Comparison of ENCODE assay signal across 12 mouse cellular contexts in genomic region chr5:114298212-114298894, GRCm38 (mm10). TPM values are rescaled to one million over a fixed set of nuclear protein-coding genes. Genes with fewer than 3 reads are reported as not detected.
DNase-seq lines count a peak whose midpoint lies in the region; ATAC-seq and TF ChIP-seq lines count a peak whose summit lies in the region.
"Had no signal": no experiment of that assay in that cellular context is flagged by ENCODE, and none has a peak within 500 bp of the region (broad histone marks: within the 10 kb centered on the region; RNA-seq: fewer than 3 reads in every experiment).

No protein-coding gene starts in this region.

- TF ChIP-seq CTCF in midbrain, postnatal 0 days (IDR thresholded peaks at IDR 0.05) = no peak

- no peaks in the 10 kb centered on the region for H3K36me3 ChIP-seq in heart, embryonic 11.5 days (ENCODE audit: control insufficient read depth, insufficient read depth, low read length)
- no peaks in the 10 kb centered on the region for H3K36me3 ChIP-seq in hindbrain, embryonic 13.5 days
- H3K36me3 ChIP-seq in midbrain, postnatal 0 days (ENCODE audit: insufficient read depth, low read length) = no peaks in the 10 kb centered on the region
- H3K36me3 ChIP-seq: liver, embryonic 13.5 days had no signal

- 69% methylated on average over 18 of the region's 18 CpGs for WGBS in heart, embryonic 11.5 days (ENCODE audit: insufficient replicate concordance)
- 49% methylated on average over 18 of the region's 18 CpGs for WGBS in hindbrain, embryonic 13.5 days
- WGBS in midbrain, postnatal 0 days = 36% methylated on average over 18 of the region's 18 CpGs

- peaks cover 12% of the 10 kb centered on the region; the same call in 1 of the 2 replicates for H3K27me3 ChIP-seq in heart, embryonic 11.5 days (ENCODE audit: control insufficient read depth, insufficient read depth, low read length)
- peaks cover 75% of the 10 kb centered on the region for H3K27me3 ChIP-seq in hindbrain, embryonic 13.5 days
- H3K27me3 ChIP-seq in midbrain, postnatal 0 days (ENCODE audit: insufficient read depth, low read length) = peaks cover 15% of the 10 kb centered on the region; the same call in 1 of the 2 replicates

- H3K4me1 ChIP-seq in heart, embryonic 11.5 days (ENCODE audit: control insufficient read depth, insufficient read depth, low read length) = no peaks in the 10 kb centered on the region
- peaks cover 43% of the 10 kb centered on the region for H3K4me1 ChIP-seq in hindbrain, embryonic 13.5 days (replicated peaks)
- no peaks in the 10 kb centered on the region for H3K4me1 ChIP-seq in midbrain, postnatal 0 days (ENCODE audit: insufficient read depth, low read length)

- DNase-seq in heart, postnatal 4 days = peak; percentile 47
- DNase-seq in right cerebral cortex, postnatal 4 days = peak; percentile 58
- DNase-seq in right cerebral cortex, adult 18-20 months = no peak
- DNase-seq in midbrain, postnatal 0 days (ENCODE audit: low spot score) = peak; percentile 67
- no peak for DNase-seq in thymus, postnatal 25 days
- no peak for DNase-seq in embryo, embryonic 10 days (ENCODE audit: low spot score)
- DNase-seq: layer of hippocampus, adult 9-11 months; liver, embryonic 13.5 days; thymus, postnatal 36 days had no signal

- no peak overlapping the region for H3K4me3 ChIP-seq in heart, embryonic 11.5 days (ENCODE audit: low read depth, low read length)
- no peak overlapping the region for H3K4me3 ChIP-seq in hindbrain, embryonic 13.5 days
- H3K4me3 ChIP-seq in midbrain, postnatal 0 days (ENCODE audit: low read depth, low read length) = no peak overlapping the region
- H3K4me3 ChIP-seq: liver, embryonic 13.5 days had no signal

- no peaks in the 10 kb centered on the region for H3K9me3 ChIP-seq in heart, embryonic 11.5 days (replicated peaks; ENCODE audit: control insufficient read depth, low read length)
- no peaks in the 10 kb centered on the region for H3K9me3 ChIP-seq in hindbrain, embryonic 13.5 days
- H3K9me3 ChIP-seq in midbrain, postnatal 0 days (ENCODE audit: low read length) = no peaks in the 10 kb centered on the region
- H3K9me3 ChIP-seq: liver, embryonic 13.5 days had no signal

- ATAC-seq in heart, embryonic 11.5 days (replicated peaks; ENCODE audit: insufficient number of reproducible peaks, low FRiP score, low TSS enrichment) = no peak
- 0 out of 2 replicates have a peak, but pooled peaks have one; percentile 49 for ATAC-seq in hindbrain, embryonic 13.5 days (ENCODE audit: low FRiP score)
- no peak for ATAC-seq in midbrain, postnatal 0 days (ENCODE audit: low FRiP score)

- no peak overlapping the region for H3K4me2 ChIP-seq in heart, embryonic 11.5 days
- H3K4me2 ChIP-seq in hindbrain, embryonic 13.5 days = no peak overlapping the region
- H3K4me2 ChIP-seq in midbrain, postnatal 0 days (ENCODE audit: low read depth, low read length, poor library complexity, severe bottlenecking) = no peak overlapping the region
- H3K4me2 ChIP-seq: liver, embryonic 13.5 days had no signal

- no peak overlapping the region for H3K27ac ChIP-seq in heart, embryonic 11.5 days (ENCODE audit: low read depth, low read length)
- H3K27ac ChIP-seq in hindbrain, embryonic 13.5 days = peak overlapping the region; percentile 64
- H3K27ac ChIP-seq in midbrain, postnatal 0 days (ENCODE audit: low read depth, low read length) = no peak overlapping the region
- H3K27ac ChIP-seq: liver, embryonic 13.5 days had no signal

- H3K9ac ChIP-seq in heart, embryonic 11.5 days (ENCODE audit: low read depth, low read length) = no peak overlapping the region
- no peak overlapping the region for H3K9ac ChIP-seq in hindbrain, embryonic 13.5 days
- no peak overlapping the region for H3K9ac ChIP-seq in midbrain, postnatal 0 days (replicated peaks; ENCODE audit: low read length, poor library complexity, severe bottlenecking)
- H3K9ac ChIP-seq: liver, embryonic 13.5 days had no signal

RNA-seq across cellular contexts. Expression of gene Myo1h, which starts 9.4 kb away (rescaled TPM):
- total RNA-seq in heart, postnatal 4 days (2021) = under 1 TPM; 0.17 to 0.20 TPM
- polyA plus RNA-seq in heart, embryonic 11.5 days (2014; fragmentation: Nextera tagmentation; extraction: Ambion mirVana) = 0.35 and 1.3 TPM in 2 replicates
- 0.93 and 1.3 TPM in 2 replicates for polyA plus RNA-seq in hindbrain, embryonic 13.5 days (2015; fragmentation: Nextera tagmentation; extraction: Ambion mirVana)
- 0.33 and 0.60 TPM in 2 replicates for total RNA-seq in midbrain, postnatal 0 days (2014; rRNA removed)
- polyA plus RNA-seq in midbrain, postnatal 0 days (2015; fragmentation: Nextera tagmentation; extraction: Ambion mirVana) = 0.43 and 0.56 TPM in 2 replicates

RNA-seq across cellular contexts. Expression of gene Foxn4, which starts 24.7 kb away (rescaled TPM):
- not detected for total RNA-seq in heart, postnatal 4 days (2021)
- not detected in 2 replicates for polyA plus RNA-seq in heart, embryonic 11.5 days (2014; fragmentation: Nextera tagmentation; extraction: Ambion mirVana)
- 1.0 and 2.9 TPM in 2 replicates for polyA plus RNA-seq in hindbrain, embryonic 13.5 days (2015; fragmentation: Nextera tagmentation; extraction: Ambion mirVana)
- total RNA-seq in midbrain, postnatal 0 days (2014; rRNA removed) = 0.24 and 0.66 TPM in 2 replicates
- 0.35 and 0.38 TPM in 2 replicates for polyA plus RNA-seq in midbrain, postnatal 0 days (2015; fragmentation: Nextera tagmentation; extraction: Ambion mirVana)
- polyA plus RNA-seq: heart, postnatal 0 days; liver, embryonic 13.5 days had no signal

Comparison
In these comparisons a context has a peak if more than half of its experiments do, and no peak if none do; other contexts are left out.
1. DNase-seq: peak in heart, postnatal 4 days (single experiment), right cerebral cortex, postnatal 4 days (single experiment) and midbrain, postnatal 0 days (single experiment); none in right cerebral cortex, adult 18-20 months (single experiment), thymus, postnatal 25 days (single experiment) and embryo, embryonic 10 days (single experiment).